Mouse (Mus musculus) G1E (cell line): Measurements from ENCODE around the gene Asb12.

Source experiments
- CTCF ChIP-seq: IDR thresholded peaks from 2 replicates; pipeline ENCODE4 v1.5.1; 2012; ENCODE audit warnings: low read depth, low read length, inconsistent platforms, mixed read lengths
- POLR2AphosphoS5 ChIP-seq: IDR thresholded peaks from 2 replicates; pipeline ENCODE4 v1.6.1; 2012; ENCODE audit warnings: low read depth, low read length, inconsistent platforms; ENCODE audit not compliant: insufficient replicate concordance
- TAL1 ChIP-seq: conservative IDR thresholded peaks from 2 replicates; pipeline ENCODE4 v1.6.1; 2012; ENCODE audit warnings: low read depth, low read length, inconsistent platforms, mixed read lengths

DNA sequence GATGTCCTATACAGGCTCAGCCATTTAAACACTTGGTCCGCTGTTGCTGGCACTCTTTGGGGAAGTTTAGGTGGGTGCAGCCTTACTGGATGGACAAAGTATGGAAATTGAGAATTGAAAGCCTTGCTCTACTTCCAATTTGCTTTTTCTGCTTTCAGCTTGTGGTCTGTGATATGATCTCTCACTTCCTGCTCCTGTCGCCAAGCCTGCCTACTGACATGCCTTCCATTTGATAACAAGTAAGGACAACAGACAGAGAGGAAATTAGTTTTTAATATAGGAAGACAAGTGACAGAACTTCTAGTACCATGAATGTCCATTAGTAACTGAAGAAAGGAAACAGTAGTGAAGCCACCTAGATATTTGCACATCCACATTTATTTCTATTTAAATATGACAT lies 32.6 kb downstream of the Asb12 start:
- TF ChIP-seq CTCF = no peak
- no peak for TF ChIP-seq TAL1
- TF ChIP-seq POLR2AphosphoS5 = no peak
